Mouse (Mus musculus) embryonic facial prominence, embryonic 14.5 days (tissue): ENCODE results near the gene Sbno2. TPM values are rescaled to one million over a fixed set of nuclear protein-coding genes. Genes with fewer than 3 reads are reported as not detected.
"Not testable (repeated sequence)": the region's sequence is repeated elsewhere in the genome, so short reads cannot be mapped to it uniquely, and the experiment has no call there.

Experiments used
- ATAC-seq: fragments of 200-750 bp; cut with Nextera tagmentation; 2 replicates; pipeline ENCODE4 v1.8.0; 2017; ENCODE audit warnings: low read depth, moderate number of reproducible peaks, moderate TSS enrichment
- DNase-seq: peaks from one replicate; pipeline ENCODE4 v3.0.0-alpha.2; 2015; ENCODE audit warnings: low spot score
- H3K27ac ChIP-seq: fragments of 300-500 bp; sonication (generic); replicated peaks from 2 replicates; pipeline ENCODE4 v1.5.1; 2014; ENCODE audit warnings: low read depth, mild to moderate bottlenecking, low read length, moderate library complexity
- H3K27me3 ChIP-seq: fragments of 300-500 bp; sonication (generic); replicated peaks from 2 replicates; pipeline ENCODE4 v1.6.1; 2014; ENCODE audit warnings: low read length; ENCODE audit not compliant: control insufficient read depth, insufficient read depth
- H3K36me3 ChIP-seq: fragments of 300-500 bp; sonication (generic); 2 replicates; pipeline ENCODE4 v1.6.1; 2014; ENCODE audit warnings: low read length, mixed read lengths; ENCODE audit not compliant: control insufficient read depth, insufficient read depth
- H3K4me1 ChIP-seq: fragments of 300-500 bp; sonication (generic); 2 replicates; pipeline ENCODE4 v1.6.1; 2014; ENCODE audit warnings: antibody characterized with exemption, low read length; ENCODE audit not compliant: control insufficient read depth, insufficient read depth
- H3K4me2 ChIP-seq: fragments of 300-500 bp; sonication (generic); 2 replicates; pipeline ENCODE4 v1.6.1; 2014; ENCODE audit warnings: low read depth, mild to moderate bottlenecking, low read length, moderate library complexity, mixed read lengths
- H3K4me3 ChIP-seq: fragments of 300-500 bp; sonication (generic); 2 replicates; pipeline ENCODE4 v1.5.1; 2014; ENCODE audit warnings: low read depth, mild to moderate bottlenecking, low read length
- H3K9ac ChIP-seq: fragments of 300-500 bp; sonication (generic); 2 replicates; pipeline ENCODE4 v1.6.1; 2014; ENCODE audit warnings: low read depth, mild to moderate bottlenecking, low read length, moderate library complexity, mixed read lengths
- H3K9me3 ChIP-seq: fragments of 300-500 bp; sonication (generic); 2 replicates; pipeline ENCODE4 v1.6.1; 2016; ENCODE audit warnings: low read length; ENCODE audit not compliant: control insufficient read depth
- WGBS: fragments of 180-500 bp; shearing (Covaris S2); extraction: QIAGEN DNeasy Blood & Tissue Kit; methylation state at CpG from one replicate; pipeline ENCODE4 v1.1.7; 2014; 5-methylcytosine and 5-hydroxymethylcytosine counted together
- polyA plus RNA-seq: library from polyadenylated mRNA; unstranded; fragments of >200 nt; fragmentation: Nextera tagmentation; extraction: Ambion mirVana; gene quantifications from 2 replicates; pipeline ENCODE4 v1.2.1, GENCODE M21; 2014

Sbno2 gene
- polyA plus RNA-seq, 1 experiment from 2014 or later = 14.1 TPM

DNA sequence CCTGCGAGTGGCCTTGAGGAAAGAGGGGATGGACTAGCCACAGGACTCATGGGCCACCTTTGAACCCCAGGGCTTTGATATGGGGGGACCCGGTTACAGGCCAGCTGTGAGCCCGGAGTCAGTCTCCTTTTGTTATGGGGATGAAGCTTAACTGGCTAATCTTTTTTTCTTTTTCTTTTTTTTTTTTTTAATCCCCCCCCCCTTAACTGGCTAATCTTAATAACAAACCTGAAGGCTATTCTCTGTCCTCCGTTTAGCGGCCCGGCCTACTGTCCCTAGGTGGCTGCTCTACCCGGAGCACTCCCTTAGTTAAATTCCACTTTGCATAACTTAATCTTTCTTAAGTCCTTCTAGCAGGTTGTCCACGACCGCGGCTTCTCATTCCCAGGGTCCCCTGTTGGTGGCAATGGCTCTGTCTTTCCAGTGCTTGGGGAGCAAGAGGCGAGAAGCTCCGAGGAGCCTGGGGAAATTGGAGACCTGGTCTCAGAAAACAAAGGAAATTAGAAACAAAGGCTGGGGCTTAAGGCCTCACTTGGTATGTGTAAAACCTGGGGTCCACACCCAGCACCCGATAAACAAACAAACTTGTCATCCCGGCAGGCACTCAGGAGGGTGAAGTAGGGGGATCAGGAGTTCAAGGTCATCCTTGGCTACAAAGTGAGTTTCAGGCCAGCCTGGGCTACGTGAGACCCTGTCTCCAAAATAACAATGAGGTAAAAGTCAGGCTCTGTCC lies 54.3 kb downstream of the Sbno2 start:
- WGBS = 24% methylated on average over 15 of the region's 15 CpGs
- Histone ChIP-seq H3K4me1 (peaks cover 17% of the 10 kb centered on the region), H3K36me3 (peaks cover 9% of the 10 kb centered on the region; the same call in 1 of the 2 replicates), H3K27me3 (no peaks in the 10 kb centered on the region), H3K4me3 (no peak overlapping the region), H3K9ac (no peak overlapping the region), H3K27ac (peak overlapping the region; percentile 63), H3K4me2 (no peak overlapping the region), H3K9me3 (no peaks in the 10 kb centered on the region)
- DNase-seq (no peak), ATAC-seq (no peak)

GRCm38 (mm10) chr10:80050244-80050643 lies 55.1 kb downstream of the Sbno2 start:
- no peak for ATAC-seq
- WGBS = 27% methylated on average over 6 of the region's 6 CpGs
- no peak overlapping the region for H3K9ac ChIP-seq
- no peaks in the 10 kb centered on the region for H3K27me3 ChIP-seq
- no peak overlapping the region for H3K4me2 ChIP-seq
- H3K4me1 ChIP-seq = peaks cover 14% of the 10 kb centered on the region
- no peaks in the 10 kb centered on the region for H3K9me3 ChIP-seq
- no peak overlapping the region for H3K4me3 ChIP-seq
- H3K36me3 ChIP-seq = peaks cover 2% of the 10 kb centered on the region; the same call in 1 of the 2 replicates
- no peak for DNase-seq
- 0 out of 2 replicates have a peak overlapping the region, but pooled peaks have one; percentile 63 for H3K27ac ChIP-seq

GRCm38 (mm10) chr10:80048834-80049233 lies 56.5 kb downstream of the Sbno2 start:
- WGBS = 50% methylated on average over 3 of the region's 3 CpGs
- no peak for ATAC-seq
- H3K27ac ChIP-seq = peak overlapping the region; percentile 50

DNA sequence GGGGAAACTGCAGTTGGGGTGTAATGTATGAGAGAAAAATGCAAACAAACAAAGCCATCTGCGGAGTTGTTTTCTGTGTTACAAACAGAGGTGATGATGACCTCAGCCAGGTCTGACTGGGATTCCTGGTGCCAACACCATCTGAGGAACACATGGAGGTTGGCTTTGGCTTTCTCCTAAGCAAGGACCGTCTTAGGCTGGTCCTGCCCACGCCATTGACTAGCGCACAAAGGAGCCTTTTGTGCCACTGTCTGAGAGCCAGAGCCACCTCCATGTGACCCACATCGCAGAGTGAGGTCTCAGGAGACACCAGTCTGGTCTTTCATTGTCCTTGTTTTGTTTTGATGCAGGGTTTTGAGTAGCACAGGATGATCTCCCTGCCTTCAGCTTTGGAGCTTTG lies 57.0 kb downstream of the Sbno2 start:
- H3K4me1 ChIP-seq = peaks cover 10% of the 10 kb centered on the region
- no peak overlapping the region for H3K9ac ChIP-seq
- H3K36me3 ChIP-seq = no peaks in the 10 kb centered on the region
- no peaks in the 10 kb centered on the region for H3K9me3 ChIP-seq
- H3K27me3 ChIP-seq = no peaks in the 10 kb centered on the region
- peak overlapping the region; percentile 50 for H3K27ac ChIP-seq
- no peak overlapping the region for H3K4me3 ChIP-seq
- WGBS = 23% methylated on average over 5 of the region's 5 CpGs
- peak; percentile 49 for DNase-seq
- no peak for ATAC-seq
- H3K4me2 ChIP-seq = no peak overlapping the region

More at GRCm38 (mm10) chr10:80048834-80049233, 56.5 kb downstream of the Sbno2 start:
- H3K9ac ChIP-seq = no peak overlapping the region
- H3K4me3 ChIP-seq = no peak overlapping the region
- no peak for DNase-seq
- H3K4me1 ChIP-seq = peaks cover 10% of the 10 kb centered on the region
- H3K9me3 ChIP-seq = no peaks in the 10 kb centered on the region
- H3K36me3 ChIP-seq = no peaks in the 10 kb centered on the region
- no peaks in the 10 kb centered on the region for H3K27me3 ChIP-seq
- no peak overlapping the region for H3K4me2 ChIP-seq

- DNase-seq (no peak), ATAC-seq (no peak)
- no peak within 1 kb of the TSS for H3K4me3 ChIP-seq
- peaks cover 6% of the 10 kb centered on the region for H3K4me1 ChIP-seq
- no peaks in the 10 kb centered on the region for H3K36me3 ChIP-seq
- WGBS = 49% methylated on average over 9 of the region's 9 CpGs
- no peak within 1 kb of the TSS for H3K4me2 ChIP-seq
- H3K27ac ChIP-seq = peak within 1 kb of the TSS; percentile 50
- H3K9me3 ChIP-seq = no peaks in the 10 kb centered on the region
- no peak within 1 kb of the TSS for H3K9ac ChIP-seq
- H3K27me3 ChIP-seq = no peaks in the 10 kb centered on the region
Observed at GRCm38 (mm10) chr10:80047041-80047565, 58.3 kb downstream of the Sbno2 start, which contains the start of gene Gpx4. Gene Gpx4, plus strand, starts transcription at chr10:80047166.

- 63% methylated on average over 5 of the region's 5 CpGs for WGBS
Observed at GRCm38 (mm10) chr10:80045766-80046165, 59.6 kb downstream of the Sbno2 start.

DNA sequence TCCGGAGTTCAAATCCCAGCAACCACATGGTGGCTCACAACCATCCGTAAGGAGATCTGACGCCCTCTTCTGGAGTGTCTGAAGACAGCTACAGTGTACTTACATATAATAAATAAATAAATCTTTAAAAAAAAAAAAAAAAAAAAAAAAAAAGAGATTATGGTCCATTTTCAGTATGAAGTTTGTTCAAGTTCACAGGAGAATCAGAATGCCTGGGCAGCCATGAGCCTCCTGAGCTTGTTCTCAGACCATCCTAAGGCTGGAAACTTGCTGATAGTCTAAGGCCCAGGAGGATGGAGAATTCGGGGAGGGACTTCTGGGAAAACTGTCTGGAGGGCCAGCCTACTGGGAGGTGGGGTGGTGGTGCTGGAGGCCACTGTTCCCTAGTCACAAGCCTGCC lies 60.0 kb downstream of the Sbno2 start:
- not testable (repeated sequence) for H3K27me3 ChIP-seq, H3K4me3 ChIP-seq, H3K9me3 ChIP-seq, H3K4me1 ChIP-seq, H3K27ac ChIP-seq, ATAC-seq, H3K36me3 ChIP-seq, H3K9ac ChIP-seq, DNase-seq, H3K4me2 ChIP-seq
- WGBS = 86% methylated on average over 2 of the region's 4 CpGs

More at GRCm38 (mm10) chr10:80045766-80046165, 59.6 kb downstream of the Sbno2 start:
- DNase-seq = no peak
- Histone ChIP-seq H3K27me3 (no peaks in the 10 kb centered on the region), H3K4me1 (peaks cover 6% of the 10 kb centered on the region), H3K4me2 (no peak overlapping the region), H3K9ac (no peak overlapping the region), H3K36me3 (no peaks in the 10 kb centered on the region), H3K4me3 (no peak overlapping the region), H3K27ac (no peak overlapping the region), H3K9me3 (no peaks in the 10 kb centered on the region)
- ATAC-seq = no peak

DNA sequence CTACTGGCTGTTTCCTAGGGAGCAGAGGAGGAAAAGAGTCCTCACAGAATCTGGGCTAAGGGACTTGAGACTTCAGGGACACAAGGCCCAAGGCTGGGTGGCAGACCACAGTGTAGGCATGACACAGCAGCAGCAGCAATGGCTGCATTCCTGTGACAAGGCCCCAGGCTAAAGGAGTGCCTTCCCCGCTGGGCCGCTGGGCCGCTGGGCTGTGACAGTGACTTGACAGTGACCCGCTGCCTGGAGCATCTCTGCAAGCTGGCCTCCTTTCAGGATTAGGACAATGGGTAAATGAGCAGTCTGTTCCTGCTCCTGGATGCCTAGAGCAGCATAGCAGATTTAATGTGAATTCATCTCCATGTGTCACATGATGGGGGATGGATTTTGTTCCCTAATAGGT lies 61.3 kb downstream of the Sbno2 start:
- no peaks in the 10 kb centered on the region for H3K9me3 ChIP-seq
- H3K36me3 ChIP-seq = no peaks in the 10 kb centered on the region
- no peaks in the 10 kb centered on the region for H3K27me3 ChIP-seq
- WGBS = 36% methylated on average over 4 of the region's 4 CpGs
- H3K9ac ChIP-seq = no peak overlapping the region
- H3K27ac ChIP-seq = no peak overlapping the region
- no peak overlapping the region for H3K4me2 ChIP-seq
- H3K4me1 ChIP-seq = peaks cover 6% of the 10 kb centered on the region
- H3K4me3 ChIP-seq = no peak overlapping the region
- DNase-seq = no peak
- ATAC-seq = no peak
